Mouse (Mus musculus) MEL (cell line): Measurements from ENCODE around the gene Vcam1.

Experiments used
- CTCF ChIP-seq, 3 experiments: IDR thresholded peaks in 2 of 3; conservative IDR thresholded peaks in 1 of 3; 2 replicates each; pipeline ENCODE4 v1.5.1; 2011 to 2012; ENCODE audit warnings: low read length in 3 of 3, low read depth in 2 of 3, mild to moderate bottlenecking in 2 of 3, improper control_type of control experiment in 1 of 3, inconsistent platforms in 1 of 3, mixed read lengths in 1 of 3, moderate library complexity in 1 of 3; ENCODE audit not compliant: control insufficient read depth in 1 of 3, insufficient read depth in 1 of 3, poor library complexity in 1 of 3, severe bottlenecking in 1 of 3
- ETS1 ChIP-seq: IDR thresholded peaks from 2 replicates; pipeline ENCODE4 v1.6.1; 2012; ENCODE audit warnings: low read depth, mild to moderate bottlenecking, inconsistent platforms, low read length, improper control_type of control experiment, moderate library complexity
- GABPA ChIP-seq: IDR thresholded peaks from 2 replicates; pipeline ENCODE4 v1.6.1; 2012; ENCODE audit warnings: low read depth, mild to moderate bottlenecking, inconsistent platforms, low read length, improper control_type of control experiment, moderate library complexity
- GATA1 ChIP-seq: IDR thresholded peaks from 2 replicates; pipeline ENCODE4 v1.6.1; 2011; ENCODE audit warnings: low read depth, low read length, improper control_type of control experiment
- MAZ ChIP-seq: IDR thresholded peaks from 2 replicates; pipeline ENCODE4 v1.6.1; 2012; ENCODE audit warnings: low read depth, mild to moderate bottlenecking, inconsistent platforms, low read length, improper control_type of control experiment
- MEF2A ChIP-seq: IDR thresholded peaks from 2 replicates; pipeline ENCODE4 v1.6.1; 2014; ENCODE audit warnings: low read depth, mild to moderate bottlenecking, inconsistent platforms, low read length, improper control_type of control experiment; ENCODE audit not compliant: poor library complexity, insufficient replicate concordance, severe bottlenecking; ENCODE audit errors: extremely low read depth
- MYC ChIP-seq: IDR thresholded peaks from 2 replicates; pipeline ENCODE4 v1.6.1; 2011; ENCODE audit warnings: low read depth, mild to moderate bottlenecking, low read length, improper control_type of control experiment, moderate library complexity
- POLR2A ChIP-seq, 2 experiments: IDR thresholded peaks; 2 replicates each; pipeline ENCODE4 v1.6.1; 2011 to 2012; ENCODE audit warnings: low read length in 2 of 2, mild to moderate bottlenecking in 2 of 2, control low read depth in 1 of 2, improper control_type of control experiment in 1 of 2, low read depth in 1 of 2, moderate library complexity in 1 of 2; ENCODE audit not compliant: control insufficient read depth in 1 of 2, insufficient read depth in 1 of 2, poor library complexity in 1 of 2
- RCOR1 ChIP-seq: IDR thresholded peaks from 2 replicates; pipeline ENCODE4 v1.6.1; 2012; ENCODE audit warnings: low read depth, mild to moderate bottlenecking, inconsistent platforms, low read length, improper control_type of control experiment
- TAL1 ChIP-seq: IDR thresholded peaks from 2 replicates; pipeline ENCODE4 v1.6.1; 2012; ENCODE audit warnings: mild to moderate bottlenecking, inconsistent platforms, low read length, moderate library complexity, mixed read lengths
- TCF12 ChIP-seq: IDR thresholded peaks from 2 replicates; pipeline ENCODE4 v1.6.1; 2014; ENCODE audit warnings: low read depth, mild to moderate bottlenecking, inconsistent platforms, low read length, improper control_type of control experiment, moderate library complexity
- USF2 ChIP-seq, 2 experiments: IDR thresholded peaks; 2 replicates each; pipeline ENCODE4 v1.6.1; 2011 to 2012; ENCODE audit warnings: improper control_type of control experiment in 2 of 2, low read length in 2 of 2, borderline replicate concordance in 1 of 2, inconsistent platforms in 1 of 2, low read depth in 1 of 2, mild to moderate bottlenecking in 1 of 2; ENCODE audit not compliant: insufficient read depth in 1 of 2
- ZMIZ1 ChIP-seq: IDR thresholded peaks from 2 replicates; pipeline ENCODE4 v1.6.1; 2012; ENCODE audit warnings: low read depth, mild to moderate bottlenecking, inconsistent platforms, low read length, improper control_type of control experiment, moderate library complexity
- ZNF384 ChIP-seq: IDR thresholded peaks from 2 replicates; pipeline ENCODE4 v1.6.1; 2012; ENCODE audit warnings: low read depth, mild to moderate bottlenecking, inconsistent platforms, low read length, improper control_type of control experiment

GRCm38 (mm10) chr3:116149096-116149495, 19.6 kb upstream of the Vcam1 start:
- TF ChIP-seq RCOR1 (no peak), MAZ (no peak), MYC (no peak), GABPA (no peak), ETS1 (no peak), POLR2A (IDR thresholded peaks at IDR 0.05; ENCODE audit: control insufficient read depth in 1 of 2, insufficient read depth in 1 of 2, low read depth in 1 of 2, low read length in 2 of 2, poor library complexity in 1 of 2) (no peak), CTCF (IDR thresholded peaks at IDR 0.05 in 2 of 3, conservative IDR thresholded peaks at IDR 0.05 in 1 of 3; ENCODE audit: control insufficient read depth in 1 of 3, insufficient read depth in 1 of 3, low read depth in 2 of 3, low read length in 3 of 3, poor library complexity in 1 of 3, severe bottlenecking in 1 of 3) (no peak), TAL1 (no peak), MEF2A (no peak), USF2 (IDR thresholded peaks at IDR 0.05; ENCODE audit: borderline replicate concordance in 1 of 2, insufficient read depth in 1 of 2, low read depth in 1 of 2, low read length in 2 of 2) (no peak), TCF12 (no peak), ZNF384 (no peak), ZMIZ1 (no peak), GATA1 (no peak)
